Mouse (Mus musculus) gastrocnemius, postnatal 10 days (tissue): Measurements from ENCODE around the gene Gm9837. TPM values are rescaled to one million over a fixed set of nuclear protein-coding genes. Genes with fewer than 3 reads are reported as not detected.
A peak's percentile ranks its signal among the peaks of the same experiment; 100 is the strongest.

Experiments
- DNase-seq: peaks from one replicate; pipeline ENCODE4 v3.0.0; 2021; ENCODE audit warnings: mixed read lengths
- long read RNA-seq, 2 experiments: library from polyadenylated mRNA; stranded (forward); transcript quantifications; one replicate each; pipeline ENCODE4 v2.0.0; 2021
- total RNA-seq, 2 experiments: library from RNA; stranded (reverse); gene quantifications; 2 replicates each; pipeline ENCODE4 v1.2.3; 2021

Gm9837 gene
- not detected for total RNA-seq
- long read RNA-seq, experiment 1, result 0 reads
- long read RNA-seq, experiment 2, result 0 reads

DNA sequence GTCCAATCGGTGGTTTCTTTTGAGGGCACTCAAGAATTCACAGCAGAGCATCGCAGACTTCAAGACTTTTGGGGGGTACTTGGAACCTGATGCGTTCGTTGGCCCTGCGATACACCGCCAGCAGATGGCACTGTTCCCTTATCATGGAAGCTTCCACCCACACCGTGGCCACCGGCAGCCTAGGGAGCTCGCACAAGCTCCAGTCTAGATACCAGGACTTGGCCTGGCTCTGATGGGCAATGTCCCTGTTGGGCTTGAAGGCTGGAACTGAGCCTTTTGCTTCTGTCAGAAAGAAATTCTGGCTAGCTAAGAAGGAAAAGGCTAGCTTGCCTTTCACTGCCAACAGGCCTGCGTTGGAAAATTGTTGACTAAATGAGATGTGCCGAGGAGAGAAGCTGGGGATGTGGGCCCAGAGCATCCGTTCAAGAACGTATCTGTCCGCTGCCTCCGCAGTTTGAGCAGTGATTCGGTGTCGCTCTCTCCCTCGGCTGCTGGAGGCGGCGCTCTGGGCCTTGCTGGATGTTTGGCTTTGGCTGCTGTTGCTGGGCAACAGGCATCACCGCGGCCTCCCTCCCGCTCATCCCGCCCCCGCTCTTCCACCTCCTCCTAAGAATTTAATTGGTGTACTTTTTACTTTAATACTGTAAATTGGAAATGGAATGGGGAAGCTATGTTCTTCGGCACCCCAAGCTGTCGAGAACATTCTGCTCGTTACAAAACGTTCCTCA lies at the start of gene Gm9837:
Gene Gm9837, minus strand, starts transcription at position 512 of the 728 bp plus-strand sequence.
- DNase-seq, result peak; percentile 93

- peak; percentile 68 for DNase-seq
These were observed 49.2 kb upstream of the Gm9837 start, which contains the start of gene Sept8 for GRCm38 (mm10) chr11:53519207-53520121. Gene Sept8 (plus strand): TSS chr11:53519257.

- DNase-seq, result no peak
These were observed 48.5 kb upstream of the Gm9837 start for GRCm38 (mm10) chr11:53518759-53519158.

- DNase-seq, result no peak
These were observed 46.7 kb upstream of the Gm9837 start for GRCm38 (mm10) chr11:53516775-53517627.

DNA sequence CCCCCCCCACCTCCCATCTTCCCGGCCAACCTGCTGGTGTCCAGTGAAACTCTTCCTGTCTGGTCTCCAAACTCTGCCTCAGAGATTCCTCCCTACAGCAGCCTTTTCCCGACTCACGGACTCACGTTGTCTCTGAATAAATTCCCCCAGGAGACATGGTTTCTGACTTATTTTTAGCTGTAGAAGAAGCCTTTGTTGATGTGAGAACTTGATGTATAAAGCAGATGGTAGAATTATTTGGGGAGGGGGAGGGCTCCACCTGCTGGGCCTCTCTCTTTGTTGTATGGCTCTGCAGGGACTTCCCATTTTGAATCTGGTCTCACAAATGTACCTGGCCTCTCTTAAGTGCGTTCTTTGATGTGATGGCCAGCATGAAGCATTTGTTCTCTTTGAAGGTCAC lies 40.1 kb upstream of the Gm9837 start:
- DNase-seq, result no peak

DNA sequence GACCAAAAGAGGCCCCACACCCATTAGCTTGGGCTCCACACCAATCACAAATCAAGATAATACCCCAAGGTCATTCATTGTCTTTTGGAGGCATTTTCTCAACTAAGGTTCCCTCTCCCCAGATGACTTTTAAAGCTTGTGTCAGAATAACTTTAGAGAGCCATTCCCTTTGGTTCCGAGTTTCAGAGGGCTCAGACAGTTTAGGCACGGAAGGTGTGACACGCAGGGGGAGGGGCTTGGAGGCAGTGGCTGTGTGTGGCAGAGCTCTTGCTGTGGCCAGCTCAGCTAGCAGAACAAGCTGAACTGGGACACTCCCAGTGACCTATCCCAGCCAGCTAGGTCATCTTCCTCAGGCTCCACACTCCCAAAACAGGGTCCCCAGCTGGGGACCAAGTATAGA lies 38.3 kb upstream of the Gm9837 start:
- no peak for DNase-seq

DNA sequence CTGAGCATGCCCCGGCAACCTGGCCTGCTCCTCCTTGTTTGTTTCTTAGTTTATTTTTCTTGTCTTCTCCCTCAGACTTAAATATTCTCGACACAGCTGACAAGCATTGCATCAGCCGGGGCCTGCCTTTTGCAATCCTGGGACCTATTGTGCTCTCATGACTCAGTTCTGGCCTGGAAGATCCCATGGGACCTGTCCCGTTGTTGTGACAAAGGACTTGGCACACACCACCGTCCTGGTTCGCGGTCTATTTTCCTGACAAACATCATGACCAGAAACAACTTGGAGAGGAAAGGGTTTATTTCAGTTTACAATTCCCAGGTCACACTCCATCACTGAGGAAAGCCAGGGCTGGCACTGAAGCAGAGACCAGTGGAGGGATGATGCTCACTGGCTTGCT lies 37.9 kb upstream of the Gm9837 start:
- DNase-seq, result peak; percentile 42

GRCm38 (mm10) chr11:53507098-53507805 lies 37.0 kb upstream of the Gm9837 start:
- no peak for DNase-seq

DNA sequence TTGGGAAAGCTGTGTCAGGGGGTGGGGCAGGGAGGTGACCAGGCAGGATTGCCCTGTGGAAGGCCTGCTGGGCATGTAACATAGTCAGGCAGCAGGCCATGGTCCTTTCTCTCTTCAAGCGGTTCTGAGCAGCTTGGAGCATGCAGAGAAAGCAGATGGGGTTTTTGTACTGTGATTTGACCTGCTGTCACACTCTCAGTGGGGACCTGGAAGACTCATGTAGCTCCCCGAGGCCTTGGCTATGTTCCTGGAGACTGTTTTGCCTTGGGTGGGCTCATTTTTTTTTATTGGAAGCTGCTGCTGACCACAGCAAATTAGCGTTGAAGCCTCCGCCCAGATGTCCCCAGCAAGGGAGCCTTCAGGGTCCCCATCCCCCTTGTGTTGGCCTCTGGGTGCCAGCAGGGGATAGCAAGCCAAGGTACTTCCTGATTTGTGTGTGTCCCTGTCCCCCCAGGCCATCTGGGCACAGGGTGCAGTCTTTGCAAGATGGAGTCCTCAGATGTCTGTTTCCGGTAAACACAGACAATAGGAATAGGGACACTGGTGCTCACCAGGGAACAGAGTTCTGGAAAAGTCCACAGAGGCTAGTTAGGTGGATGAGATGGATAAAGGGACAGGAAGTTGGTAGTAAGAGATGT lies 34.9 kb upstream of the Gm9837 start:
- no peak for DNase-seq

DNA sequence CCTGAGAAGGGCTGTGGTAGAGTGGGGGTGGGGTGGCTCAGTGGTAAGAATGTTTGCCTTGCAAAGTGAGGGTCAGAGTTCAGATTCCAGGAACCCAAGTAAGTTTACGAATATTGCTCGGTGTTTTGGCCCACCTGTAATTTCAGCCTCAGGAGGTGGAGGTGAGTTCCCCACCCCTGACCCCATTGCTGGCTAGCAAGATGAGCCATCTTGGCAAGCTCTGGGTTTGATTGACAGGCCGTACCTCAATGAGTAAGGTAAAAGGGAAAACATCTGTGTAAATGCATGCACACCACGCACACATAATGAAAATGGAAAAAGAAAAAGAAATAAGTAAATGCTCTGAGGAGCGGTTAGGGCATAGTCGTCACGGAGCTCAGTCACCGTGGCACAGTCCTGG lies 34.1 kb upstream of the Gm9837 start:
- DNase-seq, result no peak

DNA sequence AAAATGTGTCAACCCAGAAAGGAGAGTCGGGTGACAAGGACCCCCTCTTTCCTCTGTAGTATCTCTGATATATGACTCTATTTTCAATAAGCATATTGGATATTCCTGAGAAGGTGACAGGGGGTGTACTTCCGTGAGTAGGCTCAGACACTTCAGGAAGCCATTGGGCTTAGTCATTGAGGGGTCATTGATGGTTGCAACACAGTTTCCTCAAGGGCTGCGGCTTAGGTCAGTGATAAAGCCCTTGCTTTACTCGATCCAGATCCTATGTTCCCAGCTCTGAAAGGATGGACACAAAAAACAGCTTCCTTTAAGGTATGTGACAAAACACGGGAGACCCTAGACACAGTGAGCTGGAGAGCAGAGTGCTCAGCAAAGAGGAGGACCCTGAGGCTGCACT lies 33.5 kb upstream of the Gm9837 start:
- no peak for DNase-seq

DNA sequence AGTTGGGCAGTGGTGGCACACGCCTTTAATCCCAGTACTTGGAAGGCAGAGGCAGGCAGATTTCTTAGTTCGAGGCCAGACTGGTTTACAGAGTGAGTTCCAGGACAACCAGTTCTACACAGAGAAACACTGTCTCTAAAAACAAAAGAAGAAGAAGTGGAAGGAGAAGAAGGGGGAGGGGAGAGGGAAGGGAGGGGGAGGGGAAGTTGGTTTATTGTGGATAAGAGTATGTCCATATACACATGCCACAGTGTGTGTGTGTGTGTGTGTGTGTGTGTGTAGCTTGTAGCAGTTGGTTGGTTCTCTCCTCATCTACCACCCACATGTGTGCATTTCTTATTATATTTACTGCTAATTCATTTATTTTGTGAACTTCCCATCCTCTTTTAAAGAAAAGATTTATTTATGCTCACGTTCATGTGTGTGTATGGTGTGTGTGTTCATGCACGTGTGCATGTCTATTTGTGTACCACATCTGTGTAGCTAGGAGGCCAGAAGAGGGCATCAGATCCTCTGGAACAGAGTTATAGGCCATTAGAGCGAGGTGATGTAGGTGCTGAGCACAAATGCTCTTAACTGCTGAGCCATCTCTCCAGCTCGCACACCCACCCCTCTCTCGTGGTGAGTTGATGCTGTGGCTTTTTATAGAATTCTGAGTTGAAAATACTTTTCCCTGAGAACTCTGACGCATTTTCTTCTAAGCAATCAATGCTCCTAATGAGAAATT lies 31.9 kb upstream of the Gm9837 start:
- no peak for DNase-seq

- no peak for DNase-seq
These were observed 30.3 kb upstream of the Gm9837 start for GRCm38 (mm10) chr11:53500569-53500968.

GRCm38 (mm10) chr11:53496946-53497345 lies 26.7 kb upstream of the Gm9837 start:
- DNase-seq, result no peak

- no peak for DNase-seq
These were observed 25.1 kb upstream of the Gm9837 start for GRCm38 (mm10) chr11:53495417-53495816.

GRCm38 (mm10) chr11:53493243-53493955 lies 23.1 kb upstream of the Gm9837 start:
- no peak for DNase-seq

DNA sequence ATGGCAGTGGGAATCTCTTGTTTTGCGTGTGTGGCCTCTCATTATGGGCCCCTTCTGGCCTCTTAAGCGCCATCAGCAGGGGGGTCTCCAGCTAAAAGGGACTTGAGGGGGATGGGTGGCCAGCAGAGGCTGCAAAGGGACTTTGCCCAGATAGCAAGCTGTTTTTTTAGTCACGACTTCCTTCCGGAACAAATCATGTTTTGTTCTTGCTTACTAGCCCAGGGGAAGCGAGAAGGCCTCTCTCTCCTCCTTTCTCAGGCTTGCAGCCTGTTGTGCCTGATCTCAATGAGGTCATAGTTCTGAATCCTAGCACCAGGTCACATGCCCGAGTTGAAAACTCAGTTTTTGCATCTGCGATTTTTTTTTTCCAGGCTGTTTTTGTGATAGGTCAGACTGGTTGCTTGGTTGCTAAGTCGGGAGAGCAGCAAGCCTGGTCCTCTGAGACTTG lies 21.7 kb upstream of the Gm9837 start:
- no peak for DNase-seq

DNA sequence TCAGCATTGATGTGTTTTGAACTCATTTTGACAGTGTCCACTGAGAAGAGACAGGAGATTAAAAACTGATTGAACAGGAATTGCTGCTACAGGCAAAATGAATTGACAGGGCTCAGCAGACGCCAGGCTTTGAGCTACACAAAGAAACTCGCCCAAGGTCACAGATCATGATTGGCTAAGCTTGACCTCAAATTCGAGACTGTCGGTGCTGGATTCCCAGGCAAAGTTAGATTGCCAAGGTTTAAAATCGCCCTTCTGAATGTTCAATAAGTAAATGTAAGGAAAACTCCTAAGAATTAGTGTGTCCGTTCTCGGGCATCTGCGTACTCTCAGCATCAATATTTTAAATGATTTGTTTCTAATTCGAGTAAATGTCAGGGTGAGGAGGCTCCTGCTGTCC lies 19.1 kb upstream of the Gm9837 start:
- no peak for DNase-seq

- no peak for DNase-seq
These were observed 18.7 kb upstream of the Gm9837 start for GRCm38 (mm10) chr11:53489007-53489406.
